Mouse (Mus musculus): ENCODE measurements around the gene S100pbp.

DNA sequence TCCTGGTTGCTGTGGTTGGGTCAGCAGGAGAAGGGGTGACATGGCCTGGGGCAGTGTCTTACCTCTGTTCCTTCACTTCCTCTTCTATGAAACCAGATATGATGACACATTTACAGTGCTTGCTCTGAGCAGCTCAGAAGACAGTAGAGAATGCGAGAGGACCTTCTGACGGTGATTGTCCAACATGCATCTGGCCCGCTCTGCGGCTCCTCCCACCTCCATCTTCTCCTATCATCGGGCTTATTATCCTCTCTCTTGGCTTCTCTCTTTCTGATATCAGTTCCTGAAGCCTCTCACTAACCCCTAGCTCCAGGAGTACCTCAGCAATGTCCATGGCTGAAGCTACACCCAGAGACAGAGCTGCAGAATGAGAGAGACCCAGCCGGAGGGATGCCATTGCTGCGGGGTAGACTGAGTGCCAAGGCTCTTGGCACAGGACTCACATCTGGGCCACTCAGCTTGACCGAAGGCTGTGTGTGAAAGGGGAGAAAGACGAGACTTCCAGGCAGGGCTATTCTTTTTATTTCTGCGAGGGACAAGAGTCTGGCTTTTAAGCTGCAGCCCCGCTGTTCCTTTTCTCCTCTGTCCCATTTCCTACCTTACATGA lies 47.0 kb downstream of the S100pbp start:
- TF ChIP-seq GATA1 (IDR thresholded peaks at IDR 0.05; ENCODE audit: borderline replicate concordance, low read length), result no peak
- TF ChIP-seq FLI1 (IDR thresholded peaks at IDR 0.05; ENCODE audit: low read length), result no peak

Measured in megakaryocyte, embryonic 14.5 days (primary cell).